Mouse (Mus musculus) liver, embryonic 12.5 days (tissue): ENCODE data around the gene 6030468B19Rik. TPM values are rescaled to one million over a fixed set of nuclear protein-coding genes. Genes with fewer than 3 reads are reported as not detected.
A peak's percentile ranks its signal among the peaks of the same experiment; 100 is the strongest.

ENCODE experiments used
- ATAC-seq: fragments of 200-750 bp; cut with Nextera tagmentation; 2 replicates; pipeline ENCODE4 v1.8.0; 2017; ENCODE audit warnings: moderate number of reproducible peaks, mild to moderate bottlenecking, moderate library complexity
- H3K27ac ChIP-seq: fragments of 300-500 bp; sonication (generic); 2 replicates; pipeline ENCODE4 v1.5.1; 2016; ENCODE audit warnings: mild to moderate bottlenecking
- H3K27me3 ChIP-seq: fragments of 300-500 bp; sonication (generic); replicated peaks from 2 replicates; pipeline ENCODE4 v1.6.1; 2016; ENCODE audit warnings: mild to moderate bottlenecking, moderate library complexity
- H3K36me3 ChIP-seq: fragments of 300-500 bp; sonication (generic); 2 replicates; pipeline ENCODE4 v1.6.1; 2016; ENCODE audit warnings: mild to moderate bottlenecking, moderate library complexity
- H3K4me1 ChIP-seq: fragments of 300-500 bp; sonication (generic); 2 replicates; pipeline ENCODE4 v1.6.1; 2016
- H3K4me2 ChIP-seq: fragments of 300-500 bp; sonication (generic); 2 replicates; pipeline ENCODE4 v1.6.1; 2016; ENCODE audit warnings: mild to moderate bottlenecking, moderate library complexity
- H3K4me3 ChIP-seq: fragments of 300-500 bp; sonication (generic); 2 replicates; pipeline ENCODE4 v1.5.1; 2016; ENCODE audit warnings: mild to moderate bottlenecking, moderate library complexity
- H3K9ac ChIP-seq: fragments of 300-500 bp; sonication (generic); 2 replicates; pipeline ENCODE4 v1.6.1; 2016; ENCODE audit warnings: mild to moderate bottlenecking, moderate library complexity
- H3K9me3 ChIP-seq: fragments of 300-500 bp; sonication (generic); replicated peaks from 2 replicates; pipeline ENCODE4 v1.6.1; 2016; ENCODE audit warnings: mild to moderate bottlenecking, moderate library complexity
- WGBS: fragments of 180-500 bp; shearing (Covaris S2); methylation state at CpG from one replicate; pipeline ENCODE4 v1.1.7; 2016; ENCODE audit not compliant: insufficient replicate concordance; 5-methylcytosine and 5-hydroxymethylcytosine counted together
- polyA plus RNA-seq: library from polyadenylated mRNA; unstranded; fragments of >200 nt; fragmentation: Nextera tagmentation; extraction: Ambion mirVana; gene quantifications from 2 replicates; pipeline ENCODE4 v1.2.1, GENCODE M21; 2016

6030468B19Rik gene
- polyA plus RNA-seq, 1 experiment from 2014 or later = 97.6 TPM

DNA sequence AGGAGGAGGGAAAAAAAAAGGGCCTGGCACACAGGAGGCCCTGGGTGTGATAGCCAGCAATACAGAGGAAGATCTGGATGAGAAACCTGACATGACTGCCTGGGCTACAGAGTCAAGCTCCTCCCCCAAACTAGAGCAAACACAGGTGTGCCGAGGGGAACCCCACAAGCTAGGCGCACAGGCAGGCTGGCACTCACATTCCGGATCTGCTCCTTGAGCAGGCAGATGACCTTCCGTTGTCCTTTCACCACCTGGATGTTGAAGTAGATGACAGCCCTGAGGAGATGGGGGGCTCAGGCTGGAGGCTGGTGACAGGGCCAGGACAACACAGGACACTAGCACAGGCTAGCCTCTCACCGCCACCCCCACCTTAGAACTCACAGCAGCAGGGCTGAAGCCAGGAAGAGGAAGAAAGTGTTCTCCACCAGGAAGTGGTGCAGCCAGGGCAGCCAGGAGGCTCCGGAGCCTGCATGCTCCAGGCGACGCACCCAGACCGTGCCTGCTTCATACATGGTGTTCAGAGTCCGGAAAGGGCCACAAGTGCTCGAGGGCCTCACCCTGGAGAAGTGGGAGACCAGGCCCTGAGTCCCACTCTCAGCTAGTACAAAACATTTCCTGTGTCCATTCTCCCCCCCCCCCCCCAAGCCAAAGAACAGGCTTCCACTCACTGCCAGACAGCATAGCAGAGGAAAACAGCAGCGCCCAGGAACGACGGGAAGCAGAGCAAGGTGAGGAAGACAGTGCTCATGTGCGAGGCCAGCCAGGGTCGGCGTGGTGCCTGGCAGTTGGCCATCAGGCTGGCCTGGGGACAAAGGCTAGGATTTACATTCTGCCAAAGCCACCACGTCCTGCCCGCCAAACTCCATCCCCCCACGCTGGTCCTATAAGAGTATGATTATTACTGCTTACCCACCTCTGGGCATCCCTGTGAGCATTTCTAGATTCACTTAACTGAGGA lies 28.5 kb upstream of the 6030468B19Rik start:
- no peaks in the 10 kb centered on the region for H3K27me3 ChIP-seq
- no peak overlapping the region for H3K4me2 ChIP-seq
- H3K27ac ChIP-seq = no peak overlapping the region
- no peak overlapping the region for H3K9ac ChIP-seq
- no peak overlapping the region for H3K4me3 ChIP-seq
- 83% methylated on average over 20 of the region's 20 CpGs for WGBS
- no peak for ATAC-seq
- peaks cover 100% of the 10 kb centered on the region for H3K36me3 ChIP-seq
- peaks cover 15% of the 10 kb centered on the region for H3K4me1 ChIP-seq
- no peaks in the 10 kb centered on the region for H3K9me3 ChIP-seq

DNA sequence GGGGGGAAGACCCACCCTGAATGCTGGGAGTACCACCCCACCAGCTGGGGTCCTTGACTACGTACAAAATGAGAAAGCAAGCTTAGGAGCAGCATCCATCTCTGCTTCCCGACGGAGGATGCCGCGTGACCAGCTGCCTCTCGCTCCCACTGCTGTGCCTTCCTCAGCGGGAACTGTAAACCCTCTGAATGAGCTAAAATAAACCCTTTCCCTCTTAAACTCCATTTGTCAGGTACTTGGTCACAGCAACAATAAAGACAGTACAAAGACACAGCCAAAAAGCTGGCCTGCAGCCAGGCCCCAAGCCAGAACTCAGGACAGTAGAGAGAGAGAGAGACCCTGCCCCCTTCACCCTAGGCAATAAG lies 27.8 kb upstream of the 6030468B19Rik start:
- peaks cover 100% of the 10 kb centered on the region for H3K36me3 ChIP-seq
- no peak overlapping the region for H3K4me3 ChIP-seq
- H3K9ac ChIP-seq = no peak overlapping the region
- peaks cover 15% of the 10 kb centered on the region for H3K4me1 ChIP-seq
- WGBS = 92% methylated on average over 7 of the region's 7 CpGs
- no peaks in the 10 kb centered on the region for H3K27me3 ChIP-seq
- ATAC-seq = no peak
- H3K9me3 ChIP-seq = no peaks in the 10 kb centered on the region
- no peak overlapping the region for H3K27ac ChIP-seq
- no peak overlapping the region for H3K4me2 ChIP-seq

DNA sequence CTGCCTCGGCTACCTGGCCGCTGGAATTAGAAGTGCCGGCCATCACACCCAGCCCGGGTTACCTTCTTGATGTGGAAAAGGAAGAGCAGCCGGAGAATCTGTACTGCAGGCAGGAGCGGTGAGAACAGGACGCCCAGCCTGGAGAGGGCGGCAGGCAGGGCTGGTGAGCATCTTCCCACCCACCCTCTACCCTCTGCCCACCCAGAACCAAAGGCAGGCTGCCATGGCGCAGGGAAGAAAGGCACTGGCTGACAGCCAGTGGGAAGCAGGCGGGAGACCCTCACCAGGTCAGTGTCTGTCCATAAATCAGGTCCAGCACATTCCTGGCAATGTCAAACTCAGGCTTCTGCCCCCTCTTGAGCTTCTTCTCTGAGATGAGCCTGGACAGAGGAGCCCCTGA lies 27.1 kb upstream of the 6030468B19Rik start:
- H3K27ac ChIP-seq = no peak overlapping the region
- no peak for ATAC-seq
- no peak overlapping the region for H3K4me3 ChIP-seq
- no peaks in the 10 kb centered on the region for H3K9me3 ChIP-seq
- peaks cover 15% of the 10 kb centered on the region for H3K4me1 ChIP-seq
- H3K9ac ChIP-seq = no peak overlapping the region
- H3K4me2 ChIP-seq = no peak overlapping the region
- 86% methylated on average over 10 of the region's 10 CpGs for WGBS
- H3K36me3 ChIP-seq = peaks cover 100% of the 10 kb centered on the region
- H3K27me3 ChIP-seq = no peaks in the 10 kb centered on the region

DNA sequence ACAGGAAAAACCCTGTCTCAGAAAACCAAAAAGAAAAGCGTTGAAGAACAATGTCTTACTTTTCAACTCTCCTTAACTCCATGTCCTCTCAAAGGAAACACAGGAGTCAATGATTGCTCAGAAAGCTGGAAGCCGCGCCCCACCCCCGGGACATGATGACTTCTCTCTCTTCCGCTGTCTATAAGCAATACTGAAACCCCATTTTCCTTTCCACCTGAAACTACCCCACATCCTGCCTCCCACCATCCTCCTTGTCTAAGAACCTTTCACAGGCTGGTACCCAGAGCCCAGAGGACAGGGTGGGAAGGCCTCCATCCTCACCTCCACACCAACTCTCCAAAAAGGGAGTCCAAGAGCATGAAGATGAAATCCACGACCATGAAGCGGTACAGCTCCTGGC lies 25.1 kb upstream of the 6030468B19Rik start:
- H3K4me2 ChIP-seq = no peak overlapping the region
- no peak overlapping the region for H3K27ac ChIP-seq
- no peaks in the 10 kb centered on the region for H3K9me3 ChIP-seq
- H3K4me1 ChIP-seq = peaks cover 33% of the 10 kb centered on the region
- peaks cover 100% of the 10 kb centered on the region for H3K36me3 ChIP-seq
- no peak overlapping the region for H3K4me3 ChIP-seq
- no peak for ATAC-seq
- WGBS = 94% methylated on average over 7 of the region's 7 CpGs
- no peaks in the 10 kb centered on the region for H3K27me3 ChIP-seq
- H3K9ac ChIP-seq = no peak overlapping the region

DNA sequence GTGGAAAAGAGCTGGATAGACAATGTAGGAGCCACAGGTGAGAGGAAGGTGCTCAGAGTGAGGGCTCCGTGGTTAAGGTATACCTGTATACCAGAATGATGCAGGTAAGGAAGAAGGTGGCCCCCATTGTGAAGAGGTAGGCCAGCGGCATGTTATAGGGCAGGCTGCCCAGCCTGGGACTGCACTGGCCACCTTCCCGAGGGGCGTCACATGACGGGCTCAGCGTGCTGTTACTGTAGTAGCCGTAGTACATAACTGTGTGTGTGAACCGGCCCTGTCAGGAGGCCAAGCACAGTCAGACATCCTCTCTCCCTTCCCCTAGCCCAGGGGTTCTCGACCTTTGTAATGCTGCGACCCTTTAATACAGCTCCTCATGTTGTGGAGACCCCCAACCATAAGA lies 22.5 kb upstream of the 6030468B19Rik start:
- Histone ChIP-seq H3K4me3 (no peak overlapping the region), H3K36me3 (peaks cover 89% of the 10 kb centered on the region), H3K27ac (no peak overlapping the region), H3K4me1 (peaks cover 45% of the 10 kb centered on the region), H3K4me2 (no peak overlapping the region), H3K9ac (no peak overlapping the region), H3K27me3 (no peaks in the 10 kb centered on the region), H3K9me3 (no peaks in the 10 kb centered on the region)
- no peak for ATAC-seq
- WGBS = 89% methylated on average over 10 of the region's 10 CpGs

DNA sequence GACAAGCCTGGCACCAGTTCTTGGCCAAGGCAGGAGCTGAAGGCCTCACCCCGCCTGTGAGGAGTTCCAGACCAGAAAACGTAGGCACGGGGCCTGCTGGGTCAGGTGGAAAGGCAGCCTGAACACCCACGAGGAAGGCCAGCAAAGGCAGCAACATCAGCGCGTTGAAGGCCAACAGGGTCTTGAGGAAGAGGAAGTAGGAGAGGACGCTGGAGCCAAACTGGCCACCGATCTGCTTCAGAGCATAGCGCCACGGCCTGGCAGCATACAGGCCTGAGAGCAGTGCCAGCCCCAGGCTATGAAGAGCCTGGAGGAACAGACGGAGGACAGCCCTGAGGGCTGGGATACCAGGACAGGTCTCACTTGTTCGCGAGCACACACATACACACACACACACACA lies 21.9 kb upstream of the 6030468B19Rik start:
- Histone ChIP-seq H3K4me2 (no peak overlapping the region), H3K4me3 (no peak overlapping the region), H3K9me3 (no peaks in the 10 kb centered on the region), H3K27ac (no peak overlapping the region), H3K9ac (no peak overlapping the region), H3K36me3 (peaks cover 83% of the 10 kb centered on the region), H3K4me1 (peaks cover 45% of the 10 kb centered on the region), H3K27me3 (no peaks in the 10 kb centered on the region)
- WGBS = 74% methylated on average over 11 of the region's 13 CpGs
- ATAC-seq = no peak

DNA sequence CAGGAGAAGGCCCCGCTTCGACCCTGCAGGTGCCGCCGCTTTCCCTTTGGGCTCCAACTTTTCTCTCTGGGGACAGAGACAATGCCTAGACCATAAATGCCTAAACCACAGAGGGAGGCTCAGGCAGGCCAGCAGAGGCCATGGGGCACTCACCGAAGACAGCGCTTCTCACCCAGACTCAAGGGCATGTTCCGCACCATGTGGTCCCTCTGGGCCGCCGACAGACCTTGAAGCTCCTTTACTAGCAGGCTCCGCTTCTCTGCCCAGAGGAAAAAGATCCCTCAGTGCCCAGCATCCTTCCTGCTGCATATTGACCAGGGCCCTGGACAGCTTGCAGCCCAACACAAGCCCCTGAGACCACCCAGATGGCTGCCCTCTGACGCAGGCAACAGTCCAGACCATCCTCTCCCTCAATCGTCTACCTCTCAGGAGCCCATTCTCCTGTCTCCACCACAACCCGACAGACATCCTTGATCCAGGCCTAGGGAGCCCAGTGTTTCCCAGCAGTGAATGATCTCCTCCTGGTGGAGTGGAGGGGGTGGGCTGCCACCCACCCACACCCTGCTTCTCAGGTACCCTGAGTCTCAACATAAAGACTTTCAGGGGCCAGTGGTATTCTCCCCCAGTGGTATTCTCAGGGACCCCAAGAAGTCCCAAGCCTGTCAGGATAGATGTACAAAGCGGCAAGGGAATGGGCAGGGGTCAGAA lies 21.2 kb upstream of the 6030468B19Rik start:
- WGBS = 94% methylated on average over 14 of the region's 14 CpGs

DNA sequence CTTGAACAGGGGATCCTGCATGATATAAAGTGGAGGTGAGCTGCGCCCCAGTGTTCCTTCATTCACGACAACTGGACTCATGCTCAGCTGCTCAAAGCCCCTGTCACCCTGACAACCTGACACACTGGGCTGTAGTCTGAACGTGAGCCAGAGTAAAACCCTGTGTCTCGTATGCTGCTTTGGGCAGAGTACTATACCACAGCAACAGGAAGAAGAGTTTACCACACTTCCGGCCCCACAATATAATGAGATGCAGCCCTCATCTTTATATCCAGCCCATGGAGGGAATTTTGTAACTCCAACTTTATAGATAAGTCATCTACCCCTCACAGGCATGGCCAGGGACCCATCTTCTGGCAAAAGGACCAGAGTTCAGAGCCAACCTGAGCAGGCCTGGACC lies 20.3 kb upstream of the 6030468B19Rik start:
- Histone ChIP-seq H3K4me3 (0 out of 2 replicates have a peak overlapping the region, but pooled peaks have one; percentile 92), H3K27ac (peak overlapping the region; percentile 100), H3K9ac (0 out of 2 replicates have a peak overlapping the region, but pooled peaks have one; percentile 90), H3K36me3 (peaks cover 68% of the 10 kb centered on the region), H3K4me1 (peaks cover 58% of the 10 kb centered on the region), H3K27me3 (no peaks in the 10 kb centered on the region; the same call in 1 of the 2 replicates), H3K4me2 (peak overlapping the region; percentile 95), H3K9me3 (no peaks in the 10 kb centered on the region)
- no peak for ATAC-seq
- WGBS = 79% methylated on average over 5 of the region's 5 CpGs

More for the DNA sequence above, 21.2 kb upstream of the 6030468B19Rik start:
- no peak overlapping the region for H3K27ac ChIP-seq
- H3K9me3 ChIP-seq = no peaks in the 10 kb centered on the region
- no peak overlapping the region for H3K9ac ChIP-seq
- H3K27me3 ChIP-seq = no peaks in the 10 kb centered on the region
- H3K4me3 ChIP-seq = no peak overlapping the region
- peak overlapping the region; percentile 2; the same call in 1 of the 2 replicates for H3K4me2 ChIP-seq
- H3K4me1 ChIP-seq = peaks cover 49% of the 10 kb centered on the region
- no peak for ATAC-seq
- peaks cover 76% of the 10 kb centered on the region for H3K36me3 ChIP-seq

DNA sequence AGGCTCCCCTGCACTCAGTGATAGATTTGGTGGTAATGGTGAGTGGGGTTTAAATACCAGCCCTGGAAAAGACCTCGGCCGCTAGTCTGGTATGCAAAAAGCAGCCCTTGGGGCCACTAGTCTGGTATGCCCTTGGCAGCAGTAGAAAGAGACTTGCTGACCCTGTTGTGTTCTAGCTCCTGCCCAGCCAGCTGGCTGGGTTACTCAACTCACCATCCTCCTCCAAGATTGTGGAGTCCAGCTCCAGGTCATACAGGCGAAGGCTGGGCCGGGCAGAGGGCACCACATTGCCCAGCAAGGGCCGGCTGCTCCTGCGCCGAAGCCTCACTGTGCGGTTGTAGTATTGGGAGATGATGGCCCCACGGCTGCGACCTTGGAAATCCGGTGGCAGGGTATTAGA lies 19.4 kb upstream of the 6030468B19Rik start:
- Histone ChIP-seq H3K4me3 (peak overlapping the region; percentile 92), H3K27ac (peak overlapping the region; percentile 100), H3K27me3 (no peaks in the 10 kb centered on the region; the same call in 1 of the 2 replicates), H3K36me3 (peaks cover 58% of the 10 kb centered on the region), H3K9ac (peak overlapping the region; percentile 90), H3K9me3 (no peaks in the 10 kb centered on the region), H3K4me2 (peak overlapping the region; percentile 95), H3K4me1 (peaks cover 64% of the 10 kb centered on the region)
- WGBS = 92% methylated on average over 11 of the region's 11 CpGs
- no peak for ATAC-seq

DNA sequence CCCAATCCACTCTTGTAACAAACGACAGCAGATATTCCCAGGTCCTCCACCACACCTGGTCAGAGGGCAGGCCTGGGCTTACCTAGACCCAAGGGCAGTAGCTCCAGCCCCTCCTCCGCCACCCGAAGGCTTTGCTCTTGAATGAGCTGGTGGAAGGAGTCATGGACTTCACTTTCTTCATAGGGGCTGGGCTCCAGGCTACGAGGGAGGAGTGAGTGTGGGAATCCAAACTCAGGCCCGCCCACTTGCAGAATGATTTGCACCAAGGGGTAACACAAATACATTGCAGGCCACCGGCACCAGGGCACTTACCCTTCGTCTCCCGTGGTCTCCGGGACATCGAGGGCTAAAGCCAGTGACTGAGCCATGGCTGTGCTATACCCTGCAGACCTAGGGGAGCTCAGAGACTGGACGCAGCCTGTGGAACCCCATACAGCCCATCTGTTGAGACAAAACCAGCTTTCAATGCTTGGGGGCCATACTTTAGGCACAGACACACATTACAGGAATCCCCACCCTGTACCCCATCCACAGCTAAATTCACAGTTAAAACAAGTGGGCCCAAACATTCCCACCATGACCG lies 18.5 kb upstream of the 6030468B19Rik start:
- H3K36me3 ChIP-seq = peaks cover 52% of the 10 kb centered on the region
- H3K27me3 ChIP-seq = no peaks in the 10 kb centered on the region; the same call in none of the 2 replicates
- ATAC-seq = no peak
- H3K9ac ChIP-seq = peak overlapping the region; percentile 90
- H3K4me1 ChIP-seq = peaks cover 67% of the 10 kb centered on the region
- H3K9me3 ChIP-seq = no peaks in the 10 kb centered on the region
- H3K4me3 ChIP-seq = peak overlapping the region; percentile 92
- H3K27ac ChIP-seq = peak overlapping the region; percentile 100
- H3K4me2 ChIP-seq = peak overlapping the region; percentile 95
- WGBS = 33% methylated on average over 12 of the region's 12 CpGs

DNA sequence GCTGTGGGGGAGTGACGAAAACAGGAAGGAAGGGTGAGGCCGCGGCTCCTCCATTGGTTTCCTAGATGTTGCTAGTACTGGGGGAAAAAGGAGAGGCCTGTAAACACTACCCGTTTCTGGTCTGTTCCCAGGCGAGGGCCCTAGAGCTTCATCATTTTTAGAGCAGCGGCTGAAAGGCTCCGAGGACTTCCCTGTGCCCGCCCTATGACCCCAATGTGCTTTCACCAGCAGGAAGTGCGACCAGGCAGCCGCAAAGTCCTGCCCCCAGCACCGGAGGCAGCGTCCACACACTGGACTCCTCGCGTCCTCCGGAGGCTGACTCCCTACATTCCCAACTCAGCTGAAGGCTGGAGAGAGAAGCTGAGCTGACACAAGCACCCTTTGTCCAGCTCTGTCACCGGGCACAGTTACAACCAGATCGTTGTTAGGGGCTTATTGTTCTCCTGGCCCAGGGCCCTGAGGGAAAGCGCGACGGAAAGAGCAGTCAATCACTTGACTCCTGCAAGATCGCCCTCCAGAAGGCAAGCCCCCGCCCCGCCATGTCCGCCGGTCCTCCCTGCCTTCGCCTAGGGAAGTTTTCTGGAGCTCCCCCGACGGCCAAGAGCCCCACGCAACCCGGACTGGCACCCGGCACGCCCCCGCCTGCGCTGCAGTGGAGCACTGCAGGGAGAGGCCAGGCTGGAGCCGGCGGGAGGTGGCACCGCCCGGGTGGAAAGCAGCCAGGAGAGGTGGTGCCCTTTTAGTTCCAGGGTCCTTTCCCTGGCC lies 17.8 kb upstream of the 6030468B19Rik start:
- peak overlapping the region; percentile 95 for H3K4me2 ChIP-seq
- H3K9ac ChIP-seq = peak overlapping the region; percentile 90
- no peaks in the 10 kb centered on the region; the same call in none of the 2 replicates for H3K27me3 ChIP-seq
- peaks cover 74% of the 10 kb centered on the region for H3K4me1 ChIP-seq
- ATAC-seq = 0 out of 2 replicates have a peak, but pooled peaks have one; percentile 22
- H3K9me3 ChIP-seq = no peaks in the 10 kb centered on the region
- peaks cover 52% of the 10 kb centered on the region for H3K36me3 ChIP-seq
- under 1% methylated on average over 38 of the region's 38 CpGs for WGBS
- H3K4me3 ChIP-seq = peak overlapping the region; percentile 92
- peak overlapping the region; percentile 100 for H3K27ac ChIP-seq
